Mouse (Mus musculus) cortical plate, adult 2 months (tissue): Measurements from ENCODE around the gene Washc4. TPM values are rescaled to one million over a fixed set of nuclear protein-coding genes. Genes with fewer than 3 reads are reported as not detected.

Experiments used
- H3K27ac ChIP-seq: fragments of 200-500 bp; 2 replicates; pipeline ENCODE4 v1.5.1; 2012; ENCODE audit warnings: low read length, control low read depth, inconsistent platforms; ENCODE audit not compliant: insufficient read depth
- H3K4me1 ChIP-seq: fragments of 200-500 bp; 2 replicates; pipeline ENCODE4 v1.6.1; 2011; ENCODE audit warnings: low read length; ENCODE audit not compliant: control insufficient read depth, insufficient read depth
- H3K4me3 ChIP-seq: fragments of 200-500 bp; 2 replicates; pipeline ENCODE4 v1.5.1; 2011; ENCODE audit warnings: mild to moderate bottlenecking, low read length, control low read depth; ENCODE audit not compliant: insufficient read depth
- CTCF ChIP-seq: fragments of 200-500 bp; IDR thresholded peaks from 2 replicates; pipeline ENCODE4 v1.5.1; 2011; ENCODE audit warnings: mild to moderate bottlenecking, control low read depth, low read length; ENCODE audit not compliant: insufficient read depth; ENCODE audit errors: extremely low read depth
- POLR2A ChIP-seq: fragments of 200-500 bp; IDR thresholded peaks from 2 replicates; pipeline ENCODE4 v1.6.1; 2011; ENCODE audit warnings: mild to moderate bottlenecking, low read length, control low read depth; ENCODE audit not compliant: insufficient read depth; ENCODE audit errors: extremely low read depth
- polyA plus RNA-seq: library from polyadenylated mRNA; depleted of rRNA; stranded (reverse); fragments of >200 nt; gene quantifications from 2 replicates; pipeline ENCODE4 v1.2.3, GENCODE M21; 2012

The Washc4 gene
- polyA plus RNA-seq, 1 experiment: 11.8 TPM

DNA sequence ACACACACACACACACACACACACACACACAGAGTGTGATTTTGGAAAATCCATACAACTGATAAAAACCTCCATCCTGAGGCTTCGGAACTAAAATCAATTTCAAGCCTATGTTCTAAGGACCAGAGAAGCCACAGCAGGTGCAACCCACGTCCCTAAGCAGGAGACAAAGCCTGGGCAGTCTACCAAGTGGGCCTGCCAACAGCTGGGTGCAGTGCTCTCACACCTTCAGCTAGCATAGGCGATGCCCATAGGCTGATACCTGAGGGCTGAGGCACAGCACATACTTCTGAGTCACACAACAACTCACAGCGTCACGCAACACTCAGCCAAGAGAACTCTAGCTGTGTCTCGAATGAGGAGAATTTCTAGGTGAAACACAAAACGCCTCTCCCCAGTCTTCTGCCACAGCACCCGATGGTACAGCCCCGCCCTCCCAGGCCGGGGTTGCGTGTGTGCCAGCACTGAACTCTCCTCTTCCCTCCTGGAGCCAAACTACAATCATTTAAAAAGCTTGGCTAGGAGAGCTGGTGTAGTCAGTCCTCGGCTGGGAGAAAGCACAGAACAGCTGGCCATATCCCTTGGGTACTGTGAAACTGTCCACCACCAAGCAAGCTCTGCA is 75.4 kb downstream of the Washc4 start:
- no peaks in the 10 kb centered on the region for H3K4me1 ChIP-seq
- no peak for TF ChIP-seq POLR2A
- no peak for TF ChIP-seq CTCF

DNA sequence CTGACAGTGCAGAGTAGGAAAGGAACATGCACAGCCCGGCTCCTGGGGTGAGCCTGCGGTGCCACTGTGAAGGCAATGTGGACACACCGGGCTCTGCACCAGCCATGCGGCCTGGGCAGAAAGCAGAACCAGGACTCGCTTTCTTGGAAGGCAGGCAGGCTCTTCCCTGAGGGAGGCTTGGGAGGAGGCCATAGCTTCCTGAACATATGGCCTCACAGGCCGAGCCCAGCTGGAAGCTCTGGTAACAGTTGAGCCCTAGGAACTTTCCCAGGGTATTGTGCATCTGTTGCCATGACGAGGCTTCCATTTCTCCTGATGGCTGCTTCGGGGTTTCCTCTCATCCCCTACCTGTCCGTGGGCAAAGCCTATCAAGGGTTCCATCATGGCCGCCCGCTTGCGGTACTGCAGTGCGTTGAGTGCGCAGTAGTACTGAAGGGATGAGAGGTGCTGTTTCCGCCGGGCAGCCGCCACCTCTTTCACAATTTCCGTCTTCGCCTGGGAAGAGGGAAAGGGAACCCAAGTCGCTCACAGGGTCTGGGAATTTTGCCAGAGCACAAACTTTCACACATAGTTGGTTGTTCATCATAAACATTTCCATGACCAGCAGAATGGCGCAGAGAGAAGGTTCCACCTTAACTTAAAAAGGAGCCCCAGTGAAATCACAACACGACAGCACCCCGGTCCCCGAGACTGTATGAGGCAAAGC is 77.0 kb downstream of the Washc4 start:
- TF ChIP-seq POLR2A (no peak), CTCF (no peak)
- Histone ChIP-seq H3K27ac (no peak overlapping the region), H3K4me1 (no peaks in the 10 kb centered on the region), H3K4me3 (no peak overlapping the region)

More for the DNA sequence above, 75.4 kb downstream of the Washc4 start:
- H3K27ac ChIP-seq: no peak overlapping the region
- no peak overlapping the region for H3K4me3 ChIP-seq

DNA sequence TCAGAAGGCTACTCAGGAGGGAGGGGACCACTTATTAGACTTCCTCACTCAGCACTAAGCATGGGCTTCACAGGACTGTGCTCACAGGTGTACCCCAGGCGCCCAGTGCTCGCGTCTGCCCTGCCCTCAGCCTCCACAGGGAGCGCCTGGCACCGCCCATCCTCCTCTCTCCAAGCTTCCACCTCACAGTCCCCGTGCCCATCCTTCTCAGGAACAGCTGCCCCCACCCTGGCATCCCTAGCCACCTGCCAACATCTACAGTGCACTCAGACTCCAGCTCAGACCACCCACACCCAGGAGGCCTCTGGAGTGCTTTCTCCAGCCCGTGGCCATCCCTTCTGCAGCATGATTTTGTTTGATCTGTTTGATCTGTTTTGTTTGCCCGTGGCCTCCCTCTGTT is 80.5 kb downstream of the Washc4 start:
- H3K27ac ChIP-seq: no peak overlapping the region
- no peak for TF ChIP-seq CTCF
- no peaks in the 10 kb centered on the region for H3K4me1 ChIP-seq
- no peak overlapping the region for H3K4me3 ChIP-seq

DNA sequence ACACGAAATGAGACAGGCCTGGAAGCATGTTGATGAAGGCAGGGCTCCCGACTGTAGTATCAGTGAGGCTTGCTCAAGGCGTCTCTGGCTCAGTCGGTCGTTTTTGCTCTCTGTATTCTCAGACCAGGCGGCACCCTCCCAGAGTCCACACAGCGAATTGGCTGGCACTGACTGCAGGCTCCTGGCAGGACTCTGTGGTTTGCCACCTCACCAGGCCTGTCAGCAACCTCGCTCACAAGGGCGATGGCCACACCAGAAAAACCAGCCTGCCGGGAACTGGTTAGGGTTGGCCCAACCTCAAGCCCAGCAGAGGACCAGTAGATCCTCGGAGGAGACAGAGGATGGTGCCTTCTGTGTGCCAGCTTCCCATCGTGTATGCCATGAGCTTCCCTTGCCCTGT is 81.3 kb downstream of the Washc4 start:
- no peaks in the 10 kb centered on the region for H3K4me1 ChIP-seq

DNA sequence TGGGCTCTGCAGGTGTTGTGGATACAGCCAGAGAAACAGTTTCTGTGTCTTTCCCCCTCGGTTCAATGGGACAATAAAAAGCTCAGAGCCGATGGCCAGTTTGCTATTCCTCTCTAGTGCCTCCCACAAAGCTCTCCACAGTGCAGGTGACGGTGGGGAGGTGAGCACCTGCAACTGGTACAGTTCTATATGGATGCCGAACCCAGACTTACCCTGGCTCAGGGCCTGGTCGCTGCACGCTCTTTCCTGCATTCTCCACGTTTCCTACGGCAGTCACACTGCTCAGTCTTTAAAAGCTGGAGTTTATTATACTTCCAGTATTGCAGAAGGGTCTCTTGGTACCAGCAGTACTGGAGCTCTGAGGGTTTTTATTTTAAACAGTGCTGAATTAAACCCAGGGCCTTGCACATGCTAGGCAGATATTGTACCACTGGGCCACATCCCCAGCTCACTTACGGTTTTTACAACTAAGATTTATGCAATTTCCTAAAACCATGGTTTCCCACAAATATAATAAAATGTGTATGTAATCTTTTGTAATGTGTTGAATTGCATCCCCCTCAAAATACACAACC is 83.6 kb downstream of the Washc4 start:
- no peaks in the 10 kb centered on the region for H3K4me1 ChIP-seq
- H3K4me3 ChIP-seq: no peak overlapping the region
- no peak overlapping the region for H3K27ac ChIP-seq
- no peak for TF ChIP-seq POLR2A
- TF ChIP-seq CTCF: no peak

More for the DNA sequence above, 81.3 kb downstream of the Washc4 start:
- no peak for TF ChIP-seq CTCF
- no peak for TF ChIP-seq POLR2A
- Histone ChIP-seq H3K27ac (no peak overlapping the region), H3K4me3 (no peak overlapping the region)

DNA sequence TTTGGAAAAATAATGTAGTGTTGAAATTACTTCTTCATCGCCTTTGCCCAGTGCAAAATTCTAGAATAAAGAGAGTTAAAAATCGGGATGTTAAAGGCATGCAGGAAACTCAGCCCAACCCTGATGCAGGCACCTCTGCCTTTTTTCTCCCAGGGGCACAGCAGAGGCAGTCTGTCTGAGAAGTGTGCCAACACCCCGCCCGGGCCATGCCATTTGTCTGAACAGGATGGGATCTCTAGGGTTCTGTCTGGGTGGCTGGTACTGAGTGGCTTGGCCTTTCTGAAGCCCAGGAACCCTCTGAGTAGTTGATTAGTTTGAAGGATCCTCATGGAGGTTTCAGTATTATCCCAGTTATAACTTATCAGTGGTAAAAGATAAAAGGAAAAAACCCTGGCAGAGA is 84.7 kb downstream of the Washc4 start:
- H3K27ac ChIP-seq: no peak overlapping the region
- no peak overlapping the region for H3K4me3 ChIP-seq
- TF ChIP-seq CTCF (no peak), POLR2A (no peak)
- no peaks in the 10 kb centered on the region for H3K4me1 ChIP-seq

DNA sequence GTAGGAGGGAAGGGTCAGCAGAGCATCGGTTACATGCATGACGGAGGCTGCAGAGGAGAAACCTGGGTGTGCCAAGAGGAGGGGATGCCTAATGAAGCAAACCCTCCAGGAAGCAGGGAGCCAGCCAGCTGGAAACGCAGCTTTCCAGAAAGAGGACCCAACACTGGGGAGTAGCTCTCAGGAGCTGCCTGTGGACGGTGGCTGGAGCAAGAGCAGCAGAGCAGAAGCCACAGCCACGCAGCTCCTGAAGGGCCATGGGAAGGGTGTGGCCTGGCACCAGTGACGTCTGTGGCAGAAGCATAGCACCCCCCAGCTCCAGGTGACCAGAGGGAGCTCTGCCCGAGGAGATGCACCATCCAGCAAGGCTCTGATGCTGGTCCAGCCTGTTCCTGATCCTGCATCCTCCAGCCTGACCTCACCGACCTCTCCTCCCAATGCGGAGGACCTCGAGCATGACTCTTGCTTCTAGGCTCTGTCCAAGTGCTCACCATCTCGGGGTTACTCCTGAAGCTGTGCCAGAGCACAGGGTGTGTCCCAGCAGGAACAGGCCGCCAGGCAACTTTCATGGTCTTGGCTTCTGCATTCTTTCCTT is 85.7 kb downstream of the Washc4 start:
- no peak overlapping the region for H3K27ac ChIP-seq
- H3K4me3 ChIP-seq: no peak overlapping the region
- H3K4me1 ChIP-seq: no peaks in the 10 kb centered on the region
- TF ChIP-seq CTCF (no peak), POLR2A (no peak)

DNA sequence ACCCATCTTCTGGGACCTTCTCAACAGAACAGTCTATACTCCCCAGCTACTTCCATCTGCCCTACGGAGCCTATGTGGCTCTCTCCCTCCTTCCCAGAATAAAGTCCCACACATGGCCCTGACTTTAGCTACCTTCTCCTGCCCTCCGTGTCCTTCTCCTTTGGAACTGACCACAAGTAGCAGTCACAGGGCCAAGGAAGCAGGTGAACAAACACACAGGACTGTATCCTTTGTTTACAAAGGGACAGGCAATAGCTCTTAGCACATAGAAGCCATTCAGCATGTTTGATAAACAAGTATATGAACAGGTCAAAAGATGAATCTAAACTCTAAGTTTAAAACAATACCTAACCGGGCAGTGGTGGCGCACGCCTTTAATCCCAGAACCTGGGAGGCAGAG is 86.3 kb downstream of the Washc4 start:
- Histone ChIP-seq H3K27ac (no peak overlapping the region), H3K4me1 (peaks cover 2% of the 10 kb centered on the region; the same call in 1 of the 2 replicates), H3K4me3 (no peak overlapping the region)
- TF ChIP-seq CTCF (no peak), POLR2A (no peak)

DNA sequence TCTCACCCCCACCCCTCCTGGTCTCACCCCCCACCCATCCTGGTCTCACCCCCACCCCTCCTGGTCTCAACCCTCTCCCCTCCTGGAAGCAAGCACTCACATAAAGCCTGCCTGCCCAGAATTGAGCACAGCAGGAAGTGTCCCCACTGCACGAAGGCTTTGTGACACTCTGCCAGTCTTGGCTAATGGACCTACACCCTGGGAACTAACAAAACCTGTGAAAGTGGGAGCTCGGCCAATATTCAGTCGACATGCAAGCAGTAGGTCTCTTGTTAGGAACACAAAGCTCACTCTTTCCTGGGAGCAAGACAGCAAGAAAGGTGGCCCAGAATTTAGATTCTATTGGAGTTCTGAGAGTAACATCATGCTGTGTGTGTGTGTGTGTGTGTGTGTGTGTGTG is 87.3 kb downstream of the Washc4 start:
- H3K27ac ChIP-seq: no peak overlapping the region
- no peak for TF ChIP-seq CTCF
- TF ChIP-seq POLR2A: no peak
- peaks cover 2% of the 10 kb centered on the region; the same call in 1 of the 2 replicates for H3K4me1 ChIP-seq
- H3K4me3 ChIP-seq: no peak overlapping the region

DNA sequence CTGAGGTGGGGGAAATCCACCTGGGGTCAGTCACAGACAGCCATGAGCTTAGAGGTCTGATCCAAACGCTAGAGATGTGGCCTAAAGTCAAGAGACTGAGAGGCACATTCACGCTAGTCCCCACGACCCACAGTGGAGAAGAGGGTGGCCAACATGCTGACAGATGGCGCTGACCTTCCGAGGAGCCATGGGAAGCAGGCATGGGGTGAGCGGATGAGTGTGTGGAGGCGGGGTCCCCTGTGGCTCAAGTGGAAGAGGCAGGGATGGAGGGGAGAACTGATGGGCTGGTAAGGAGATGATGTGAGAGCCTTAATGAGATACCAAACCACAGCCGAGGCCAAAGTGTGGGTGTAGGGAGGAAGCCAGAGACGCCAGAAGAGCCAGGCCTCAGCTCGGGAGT is 88.2 kb downstream of the Washc4 start:
- Histone ChIP-seq H3K4me3 (no peak overlapping the region), H3K27ac (no peak overlapping the region), H3K4me1 (peaks cover 2% of the 10 kb centered on the region; the same call in 1 of the 2 replicates)
- TF ChIP-seq CTCF (no peak), POLR2A (no peak)
